Mouse (Mus musculus): ENCODE data around the gene Ssr3.

GRCm38 (mm10) chr3:65391222-65391783 lies 1.1 kb downstream of the Ssr3 start:
- TF ChIP-seq EP300 (IDR thresholded peaks at IDR 0.05) (no peak), CTCF (IDR thresholded peaks at IDR 0.05) (no peak)

All from lung, postnatal 0 days (tissue).